Mouse (Mus musculus) liver (tissue): ENCODE results near the gene Cd7.
"Not testable (repeated sequence)": the region's sequence is repeated elsewhere in the genome, so short reads cannot be mapped to it uniquely, and the experiment has no call there.

Experiments used
- DNase-seq: peaks from one replicate; pipeline ENCODE4 v3.0.0-alpha.2; 2020; ENCODE audit warnings: mixed read lengths

Gene Cd7

DNA sequence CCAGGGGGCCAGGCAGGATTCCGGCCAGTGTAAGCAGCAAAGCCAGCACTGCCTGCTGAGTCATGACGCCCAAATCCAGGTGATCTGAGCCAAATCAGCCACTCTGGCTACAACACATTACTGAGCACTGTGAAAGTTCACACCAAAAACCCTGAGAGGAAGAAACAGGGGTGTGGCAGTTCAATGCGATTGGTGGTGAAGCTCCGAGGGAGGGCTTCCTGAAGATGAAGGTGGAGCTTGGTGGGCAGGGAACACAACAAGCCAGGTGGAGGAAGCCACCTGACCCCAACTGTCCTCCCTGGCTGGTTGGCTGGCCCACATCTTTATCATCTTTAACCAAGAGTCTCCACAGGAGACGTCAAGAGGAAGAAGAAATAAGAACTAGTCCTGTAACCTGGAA lies at the start of gene Cd7:
Gene Cd7 (minus strand): TSS at position 117 of the 400 bp plus-strand sequence.
- DNase-seq = no peak

DNA sequence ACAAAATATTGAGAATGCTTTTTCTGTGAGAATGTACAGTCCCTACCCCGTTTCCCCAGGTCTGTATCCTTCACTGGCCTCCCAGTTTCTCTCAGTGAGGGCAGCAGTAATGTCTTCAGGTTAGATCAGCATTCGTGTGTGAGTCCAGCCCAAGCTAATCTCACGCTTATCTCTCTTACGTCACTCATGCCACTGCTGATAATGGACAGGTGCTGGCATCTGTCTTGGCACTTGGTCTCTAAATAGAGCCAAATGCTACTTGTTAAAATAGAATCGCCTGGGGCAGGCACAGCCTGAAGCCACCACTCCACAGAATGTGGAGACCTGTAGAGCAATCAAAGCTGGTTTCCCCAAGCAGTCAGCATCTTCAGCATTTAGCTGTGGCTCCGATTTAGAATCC lies 49.8 kb upstream of the Cd7 start:
- DNase-seq = no peak

DNA sequence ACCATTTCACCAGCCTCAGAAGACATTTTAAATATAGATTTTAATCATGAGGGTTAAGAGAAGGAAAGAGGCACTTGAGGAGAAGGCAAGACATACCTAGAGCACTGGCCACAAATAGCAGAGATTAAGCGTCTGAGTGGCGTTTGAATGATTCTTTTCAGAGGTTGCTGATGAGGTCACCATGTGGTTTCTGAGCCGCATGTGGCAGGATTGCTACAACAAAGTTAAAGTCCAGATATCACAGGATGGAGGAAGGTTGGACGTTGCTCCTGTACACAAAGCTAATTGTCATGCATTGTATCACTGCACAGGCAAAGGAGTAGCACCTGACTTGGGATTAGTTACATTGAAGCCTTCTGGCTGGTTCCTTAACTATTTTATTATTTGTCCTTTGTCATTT lies 47.1 kb upstream of the Cd7 start:
- no peak for DNase-seq

DNA sequence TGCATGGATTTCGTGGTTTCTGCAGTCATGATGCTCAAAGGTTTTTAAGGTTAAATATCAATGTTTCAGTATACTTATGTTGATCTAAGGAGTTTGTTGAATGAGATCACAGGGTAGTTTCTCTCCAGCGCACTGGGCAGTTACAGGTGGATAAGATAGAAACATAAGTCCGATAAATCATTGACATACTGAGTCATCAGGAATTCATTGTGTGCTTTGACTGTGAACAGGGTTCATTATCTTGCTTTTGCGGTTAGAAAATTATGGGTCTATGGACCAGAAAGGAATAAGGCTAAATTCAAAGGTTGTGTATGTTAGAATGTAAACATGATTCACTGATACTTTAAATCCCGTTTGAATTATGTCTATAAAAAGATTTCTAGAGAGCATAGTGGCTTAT lies 46.0 kb upstream of the Cd7 start:
- no peak for DNase-seq

DNA sequence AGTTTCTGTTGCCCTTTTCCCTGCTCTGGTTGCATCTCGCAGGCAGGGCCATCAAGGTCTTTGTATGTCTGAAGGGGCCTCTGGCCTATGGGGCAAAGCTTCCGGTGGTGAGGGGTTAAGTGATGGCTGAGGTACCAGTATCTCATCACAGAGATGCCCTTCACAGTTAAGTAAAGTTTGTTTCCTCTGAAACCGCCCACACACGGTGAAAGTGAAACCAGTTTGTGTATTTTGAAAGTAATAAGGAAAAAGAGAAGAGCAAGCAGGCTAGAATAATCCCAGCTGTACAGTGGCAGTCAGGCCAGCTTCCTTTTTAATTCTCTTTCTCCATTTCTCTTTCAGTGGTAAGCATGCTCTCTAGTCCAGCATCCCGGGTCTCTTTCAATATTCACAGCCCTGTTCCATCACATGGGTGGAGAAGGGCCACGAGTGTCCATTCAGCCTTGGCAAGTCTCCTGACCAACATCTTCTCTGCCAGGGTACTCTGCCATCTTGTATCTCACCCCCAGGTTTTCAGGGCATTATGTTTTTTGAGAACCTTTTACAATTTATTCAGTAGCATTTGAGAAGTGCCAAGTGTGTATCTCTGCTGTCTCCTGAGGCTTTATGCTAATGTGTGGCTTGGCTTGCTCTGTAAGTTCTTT lies 43.8 kb upstream of the Cd7 start:
- DNase-seq = no peak

DNA sequence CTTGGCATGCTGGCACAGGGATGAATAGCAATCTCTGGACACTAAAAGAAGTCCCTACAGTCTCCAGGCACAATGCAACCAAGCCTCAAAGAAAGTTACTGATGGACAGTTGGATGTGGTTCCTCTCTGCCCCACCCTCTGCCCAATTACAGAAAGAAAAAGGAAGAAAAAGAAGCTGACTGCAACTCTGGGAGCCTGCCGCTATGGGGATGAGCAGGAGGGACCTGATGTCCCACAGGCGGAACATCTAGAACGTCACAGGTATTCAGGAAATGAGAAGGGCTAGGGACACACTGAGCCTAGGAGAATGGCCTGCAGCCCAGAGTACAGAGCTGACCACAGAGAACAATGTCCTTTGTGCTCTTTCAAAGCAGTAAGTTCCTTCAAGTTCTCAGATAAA lies 43.0 kb upstream of the Cd7 start:
- DNase-seq = no peak

DNA sequence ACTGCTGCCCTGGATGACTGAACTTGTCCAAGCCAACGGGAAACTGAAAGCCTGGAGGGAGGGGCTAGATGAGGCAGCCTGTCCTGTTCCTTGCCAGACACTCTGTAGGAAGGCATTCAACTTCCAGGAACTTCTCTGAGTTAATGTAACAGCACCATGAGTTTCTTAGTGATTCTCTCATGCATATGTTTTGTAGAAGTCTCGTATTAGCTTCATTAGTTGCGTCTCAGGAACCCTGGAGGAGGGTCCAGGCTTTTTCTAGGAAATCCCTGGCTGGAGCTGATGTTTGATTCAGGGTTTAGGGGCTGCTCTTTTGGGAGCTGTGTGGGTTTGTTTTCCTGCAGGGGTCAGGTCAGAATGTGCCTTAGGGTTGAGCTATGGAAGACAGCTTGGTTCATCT lies 41.9 kb upstream of the Cd7 start, which contains the start of gene Sectm1a:
Gene Sectm1a (minus strand): TSS at position 101 of the 400 bp plus-strand sequence.
- DNase-seq = no peak

DNA sequence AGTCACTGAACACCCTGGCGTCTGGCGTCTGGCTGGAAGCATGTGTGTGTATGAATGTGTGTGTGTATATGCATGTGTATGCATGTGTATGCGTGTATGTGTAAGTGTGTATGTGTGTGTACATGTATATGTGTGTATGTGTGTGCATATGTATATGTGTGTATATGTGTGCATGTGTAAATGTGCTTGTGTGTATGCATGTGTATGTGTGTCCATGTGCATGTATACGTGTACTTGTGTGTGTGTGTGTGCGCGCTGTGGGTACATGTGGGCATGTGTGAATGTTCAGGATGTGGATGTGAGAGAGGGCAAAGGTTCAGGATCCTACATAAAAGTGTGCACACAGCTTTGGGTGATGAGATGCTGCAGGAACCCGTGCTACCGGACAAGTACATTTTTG lies 41.1 kb upstream of the Cd7 start:
- DNase-seq = no peak

DNA sequence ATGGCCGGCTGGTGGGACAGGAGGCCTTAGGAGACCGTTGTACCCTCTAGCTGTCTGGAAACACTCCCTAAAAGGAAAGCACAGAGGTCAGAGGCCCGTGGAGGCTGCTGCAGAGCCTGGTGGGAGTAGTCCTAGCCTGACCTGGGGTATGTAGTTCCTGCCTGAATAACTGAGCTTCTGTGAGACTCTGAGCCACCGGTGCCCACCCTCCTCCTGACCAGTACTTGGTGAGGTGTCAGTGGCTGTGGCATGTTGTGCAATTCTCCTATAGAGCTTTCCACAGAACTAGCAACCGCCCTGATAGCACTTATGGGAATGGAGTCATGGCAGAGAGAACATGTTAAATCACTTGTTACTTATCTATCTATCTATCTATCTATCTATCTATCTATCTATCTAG lies 36.4 kb upstream of the Cd7 start:
- DNase-seq = no peak

DNA sequence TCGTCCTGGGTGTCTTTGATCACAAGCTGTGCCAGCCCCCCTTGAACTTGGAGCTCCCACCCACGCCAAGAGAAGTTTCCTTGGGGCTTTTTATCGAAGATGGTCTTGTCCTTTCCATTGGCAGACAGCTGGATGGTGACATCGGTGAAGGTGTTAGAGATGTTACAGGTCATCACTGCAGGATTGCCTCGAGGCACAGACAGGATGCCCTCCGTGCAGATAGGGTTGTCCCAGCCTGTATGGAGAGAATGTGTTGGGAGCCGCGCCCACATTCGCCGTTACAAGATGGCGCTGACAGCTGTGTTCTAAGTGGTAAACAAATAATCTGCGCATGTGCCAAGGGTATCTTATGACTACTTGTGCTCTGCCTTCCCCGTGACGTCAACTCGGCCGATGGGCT lies 30.4 kb upstream of the Cd7 start:
- not testable (repeated sequence) for DNase-seq

DNA sequence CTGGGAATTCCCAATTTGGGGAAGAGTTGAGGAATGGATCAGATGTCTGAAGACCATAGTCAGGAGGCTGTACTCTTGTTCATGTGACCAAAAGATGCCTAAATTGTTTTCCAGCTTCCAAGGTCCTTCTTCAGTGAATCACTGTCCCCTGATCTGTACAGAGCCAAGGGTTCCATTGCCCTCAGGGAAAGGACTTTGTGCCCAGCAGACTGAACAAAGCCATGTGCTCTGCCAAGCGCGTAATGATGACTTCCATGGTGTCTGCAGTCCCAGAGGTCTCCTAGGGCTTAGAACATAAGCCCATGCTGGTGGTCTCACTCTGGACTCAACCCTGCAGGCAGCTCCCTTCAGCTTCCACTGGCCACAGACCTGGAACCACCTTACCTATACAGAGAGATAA lies 28.7 kb upstream of the Cd7 start:
- DNase-seq = no peak

DNA sequence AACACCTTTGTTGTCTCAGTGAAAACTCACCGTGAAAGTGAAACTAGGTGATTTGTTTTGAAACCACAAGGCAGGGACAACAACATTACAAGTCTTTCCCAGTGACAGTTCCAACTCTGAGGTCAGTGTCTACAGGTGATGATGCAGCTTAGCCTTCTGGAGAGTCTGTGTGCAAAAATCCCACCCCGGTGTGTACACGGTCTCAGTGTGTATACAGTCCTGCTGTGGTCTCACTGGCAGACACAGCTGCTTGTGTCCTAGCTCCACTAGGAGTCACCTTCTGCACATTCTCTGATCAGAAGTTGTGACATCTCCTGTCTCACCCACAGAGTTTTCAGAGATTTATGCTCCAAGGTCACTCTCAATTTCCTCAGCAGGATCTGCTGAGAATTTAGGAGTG lies 25.0 kb upstream of the Cd7 start:
- DNase-seq = no peak

DNA sequence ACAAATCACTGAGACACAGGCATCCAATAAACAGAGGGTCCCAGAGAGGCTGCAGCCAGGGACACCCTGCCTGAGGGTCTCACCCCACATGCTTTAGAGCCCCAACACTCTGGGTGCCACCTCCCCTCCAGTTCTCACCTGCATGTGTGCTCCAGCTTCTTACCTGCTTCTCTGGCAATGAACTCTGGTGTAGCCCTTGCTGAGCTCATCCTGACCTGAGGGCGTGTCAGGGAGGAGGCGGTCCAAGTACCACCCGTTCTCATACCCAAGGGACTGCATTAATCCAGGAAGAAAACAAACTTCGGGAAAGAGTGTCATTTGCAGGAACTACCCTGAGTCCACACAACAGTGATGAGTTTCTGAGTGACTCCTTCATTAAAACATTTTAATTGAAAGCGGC lies 24.2 kb upstream of the Cd7 start, which contains the start of gene Sectm1b:
Gene Sectm1b (minus strand): TSS at position 191 of the 400 bp plus-strand sequence.
- no peak for DNase-seq

DNA sequence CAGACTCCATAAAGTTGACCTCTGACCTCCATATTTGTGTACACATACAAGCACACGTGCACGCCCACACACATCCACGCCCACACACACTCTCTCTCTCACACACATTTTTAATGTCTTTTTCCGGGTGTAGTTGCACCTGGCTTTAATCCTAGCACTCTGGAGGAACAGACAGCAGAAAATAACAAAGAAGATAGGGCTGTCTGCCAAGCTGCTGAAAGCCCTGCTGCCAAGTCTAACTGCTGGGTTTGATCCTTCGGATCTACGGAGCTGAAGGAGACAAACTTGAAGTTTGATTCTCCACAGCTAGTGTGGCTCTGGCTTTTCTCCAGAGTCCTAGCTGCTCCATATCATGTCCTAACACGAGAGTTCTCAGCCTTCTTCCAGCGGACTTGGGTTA lies 22.4 kb upstream of the Cd7 start:
- no peak for DNase-seq

DNA sequence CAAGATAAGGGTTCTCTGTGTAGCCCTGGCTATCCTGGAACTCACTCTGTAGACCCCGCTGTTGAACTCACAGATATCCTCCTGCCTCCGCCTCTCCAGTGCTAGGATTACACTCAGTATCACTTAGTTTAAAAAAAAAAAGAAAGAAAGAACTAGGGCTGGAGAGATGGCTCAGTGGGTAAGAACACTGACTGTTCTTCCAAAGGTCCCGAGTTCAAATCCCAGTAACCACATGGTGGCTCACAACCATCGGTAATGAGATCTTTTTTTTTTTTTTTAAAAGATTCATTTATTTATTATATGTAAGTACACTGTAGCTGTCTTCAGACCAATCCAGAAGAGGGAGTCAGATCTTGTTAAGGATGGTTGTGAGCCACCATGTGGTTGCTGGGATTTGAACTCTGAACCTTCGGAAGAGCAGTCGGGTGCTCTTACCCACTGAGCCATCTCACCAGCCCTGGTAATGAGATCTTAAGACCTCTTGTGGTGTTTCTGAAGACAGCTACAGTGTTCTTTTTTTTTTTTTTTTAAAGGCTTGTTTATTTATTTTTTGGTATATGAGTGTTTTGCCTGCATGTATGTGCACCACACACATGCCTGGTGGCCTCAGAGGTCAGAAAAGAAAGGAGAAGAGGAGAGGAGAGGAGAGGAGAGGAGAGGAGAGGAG lies 21.3 kb upstream of the Cd7 start:
- not testable (repeated sequence) for DNase-seq

DNA sequence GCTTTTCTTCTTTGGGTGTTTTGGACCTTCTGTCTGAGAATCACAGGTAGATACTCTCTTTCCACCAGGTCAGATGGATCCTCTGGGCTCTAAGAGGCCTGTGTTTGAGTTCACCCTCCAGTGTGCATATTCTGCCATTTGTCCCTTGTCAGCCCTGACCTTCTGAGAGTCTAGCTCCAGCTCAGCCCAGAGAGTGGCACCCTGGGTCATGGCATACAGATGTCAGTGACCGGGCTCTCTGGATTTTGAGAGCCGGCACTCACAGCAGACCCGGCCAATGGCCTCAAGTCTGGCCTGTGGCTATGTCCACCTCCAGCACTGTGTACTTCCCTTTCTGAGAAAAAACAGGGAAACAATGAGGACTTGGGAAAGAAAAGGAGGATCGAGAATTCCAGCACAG lies 20.3 kb upstream of the Cd7 start:
- DNase-seq = no peak

DNA sequence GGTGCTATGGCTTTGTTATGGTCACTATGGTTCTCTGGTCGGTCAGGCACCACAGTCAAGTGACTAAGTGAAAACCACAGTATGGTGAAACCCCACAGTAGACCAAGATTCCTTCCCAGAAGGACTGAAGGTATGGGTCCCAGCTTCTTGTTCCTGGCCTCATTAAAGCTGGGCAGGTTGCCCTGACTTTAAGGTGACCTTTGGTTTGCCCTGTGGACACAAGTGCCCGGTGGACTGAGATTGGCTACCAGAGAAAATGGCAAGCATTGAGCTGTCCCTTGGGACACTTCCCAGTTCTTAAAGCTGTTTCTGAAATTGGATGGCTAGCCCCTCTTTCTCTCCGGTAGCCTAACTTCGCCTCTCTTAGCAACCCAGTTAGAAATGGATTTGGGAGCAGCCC lies 19.7 kb upstream of the Cd7 start:
- no peak for DNase-seq

DNA sequence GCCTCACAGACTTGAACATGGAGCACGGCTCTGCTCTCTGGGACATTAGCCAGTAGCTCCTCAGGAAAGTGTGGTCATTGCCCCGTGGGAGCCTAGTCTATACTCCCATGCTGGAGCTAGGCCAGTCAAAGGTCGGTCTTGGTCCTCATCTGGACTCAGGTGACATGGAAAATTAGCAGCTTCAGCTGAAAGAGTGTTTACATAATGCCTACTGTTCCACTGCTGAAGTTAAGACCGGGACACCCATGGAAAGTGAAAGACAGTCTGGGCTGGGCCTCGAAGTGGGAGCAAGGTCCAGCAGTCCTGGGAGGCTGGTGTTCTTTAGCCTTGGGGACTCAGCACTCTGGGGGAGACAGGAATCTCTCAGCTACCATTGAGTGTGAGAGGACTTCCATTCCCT lies 18.9 kb upstream of the Cd7 start:
- DNase-seq = no peak

DNA sequence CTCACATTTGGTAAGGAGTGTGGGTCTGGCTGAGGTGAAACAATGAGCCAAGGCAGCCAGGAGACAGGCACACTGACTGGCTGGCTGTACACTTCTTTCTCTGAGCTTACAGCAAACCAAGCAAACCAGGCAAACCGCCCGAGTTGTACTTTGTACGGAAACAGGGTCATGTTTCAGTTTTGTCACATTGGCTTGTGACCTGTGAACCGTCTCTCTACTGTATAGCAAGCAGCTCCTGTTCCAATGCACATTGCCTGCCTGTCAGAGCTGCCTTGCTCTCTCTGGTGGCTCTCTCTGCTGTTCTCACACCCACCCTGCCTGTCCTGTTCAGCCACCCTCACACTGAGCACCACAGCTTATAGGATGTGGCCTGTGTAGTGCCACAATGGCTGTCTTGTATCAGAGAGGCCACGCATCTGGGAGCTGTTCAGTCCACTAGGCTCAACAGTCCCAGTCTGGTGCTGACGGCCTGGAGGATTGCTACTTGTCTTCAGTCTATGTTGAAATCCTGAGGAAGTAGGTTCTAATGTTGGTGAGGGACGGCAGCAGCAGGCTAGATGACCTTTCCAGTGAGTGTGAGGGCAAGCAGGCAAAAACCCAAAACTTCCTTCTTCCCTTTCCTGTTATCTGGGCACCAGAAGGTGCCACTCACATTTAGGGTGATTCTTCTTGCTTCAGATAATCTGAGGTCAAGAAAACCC lies 17.5 kb upstream of the Cd7 start:
- DNase-seq = peak; percentile 36

DNA sequence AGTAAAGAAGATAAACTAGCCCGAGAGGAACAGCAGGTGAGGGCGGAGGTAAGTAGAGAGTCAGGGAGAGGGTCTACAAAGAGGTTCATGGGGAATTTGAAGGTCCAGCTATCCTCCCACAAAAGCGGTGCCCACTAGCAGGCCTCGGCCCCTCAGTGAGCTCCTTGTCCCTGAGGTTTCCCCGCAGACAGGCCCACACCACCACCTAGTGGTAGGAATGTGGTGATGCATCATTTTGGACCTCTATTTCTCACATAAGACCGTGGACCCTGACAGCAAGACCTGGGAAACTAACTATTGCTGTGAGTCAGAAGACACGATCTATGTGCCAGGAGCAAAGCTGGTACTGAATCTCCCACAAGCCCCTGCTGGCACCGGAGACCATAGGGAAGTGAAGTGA lies 14.3 kb upstream of the Cd7 start:
- DNase-seq = peak; percentile 72

DNA sequence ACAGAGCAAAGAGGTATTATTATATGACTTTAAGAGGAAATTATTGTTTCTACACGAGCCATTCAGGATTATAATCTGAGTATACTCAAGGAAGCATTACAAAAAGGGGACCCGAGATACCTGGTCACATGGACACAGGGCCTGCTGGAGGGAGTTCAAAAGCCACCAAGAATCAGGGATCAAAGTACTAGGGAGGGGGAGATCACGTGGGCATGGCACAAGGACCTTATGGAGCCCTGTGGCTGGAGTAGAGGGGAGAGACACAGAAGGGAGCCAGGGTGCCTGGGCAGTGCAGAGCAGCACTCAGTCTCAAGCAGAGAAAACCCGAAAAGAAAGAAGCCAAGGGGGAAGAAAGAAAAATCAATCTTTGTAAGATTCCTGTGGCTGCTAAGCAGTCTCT lies 13.2 kb upstream of the Cd7 start:
- DNase-seq = no peak

DNA sequence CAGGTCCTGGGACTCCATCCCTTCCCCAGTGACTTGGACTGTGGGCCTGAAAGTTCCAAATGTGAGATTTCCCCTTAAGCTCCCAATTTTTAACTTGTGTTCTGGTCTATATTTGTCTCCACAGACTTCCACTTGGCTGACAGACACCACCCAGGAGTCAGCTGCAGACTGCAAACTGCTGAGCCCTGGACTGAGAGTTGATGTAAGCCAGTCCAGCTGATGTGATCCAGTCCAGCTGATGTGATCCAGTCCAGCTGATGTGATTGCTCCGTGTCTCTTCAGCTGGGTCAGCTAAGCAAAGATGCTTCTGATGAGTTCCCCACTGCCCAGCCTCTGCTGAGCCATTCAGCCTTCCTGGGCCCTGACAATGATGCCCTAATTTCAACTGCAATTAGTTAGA lies 12.6 kb upstream of the Cd7 start:
- DNase-seq = no peak

DNA sequence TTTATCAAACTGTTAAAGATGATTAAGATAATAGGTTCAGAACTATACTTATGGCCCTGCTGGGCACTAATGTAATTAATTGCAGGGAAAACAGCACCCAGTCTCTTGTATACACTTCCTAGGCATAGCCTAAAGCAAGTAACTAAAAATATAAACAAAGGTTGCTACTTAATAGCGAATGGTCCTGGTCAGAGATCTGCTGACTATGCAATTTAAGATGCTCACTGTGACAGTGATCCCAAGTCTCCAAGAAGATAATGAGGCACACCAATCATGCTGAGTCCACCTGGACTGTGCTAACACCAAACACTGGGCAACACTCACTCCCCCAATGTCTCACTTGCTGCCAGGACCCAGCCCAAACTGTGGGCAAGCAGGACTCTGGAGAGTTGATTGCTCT lies 10.6 kb upstream of the Cd7 start:
- DNase-seq = no peak

DNA sequence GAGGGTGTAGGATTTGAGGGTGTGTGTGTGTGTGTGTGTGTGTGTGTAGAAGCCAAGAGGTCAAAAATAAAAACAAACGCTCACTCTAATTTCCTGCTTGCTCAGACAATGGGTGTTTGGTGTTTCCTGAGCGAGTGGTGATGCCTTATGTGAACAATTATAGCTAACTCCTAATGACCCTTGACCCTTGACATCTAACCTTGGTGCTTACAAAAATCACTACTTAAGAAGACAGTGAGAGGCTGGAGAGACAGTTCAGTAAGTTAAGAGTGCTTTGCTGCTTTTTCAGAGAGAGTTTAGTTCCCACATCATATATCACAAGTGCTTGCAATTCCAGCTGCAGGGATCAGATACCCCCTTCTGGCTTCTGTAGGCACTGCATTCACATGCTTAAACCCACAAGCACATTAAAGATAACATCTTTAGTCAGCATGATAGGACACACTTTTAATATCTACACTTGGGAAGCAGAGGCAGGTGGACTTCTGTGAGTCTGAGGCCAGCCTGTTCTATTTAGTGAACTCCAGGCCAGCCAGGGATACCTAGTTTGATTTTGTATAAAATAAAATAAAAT lies 8.7 kb upstream of the Cd7 start:
- no peak for DNase-seq
